Mouse (Mus musculus) kidney, adult 2 months (tissue): ENCODE measurements around the gene Cdc34b.

ENCODE experiments used
- CTCF ChIP-seq: fragments of 200-500 bp; conservative IDR thresholded peaks from 2 replicates; pipeline ENCODE4 v1.5.1; 2011; ENCODE audit warnings: low read depth, mild to moderate bottlenecking, control low read depth, low read length, moderate library complexity, mixed read lengths; ENCODE audit not compliant: insufficient read depth, insufficient read length
- POLR2A ChIP-seq: fragments of 200-500 bp; IDR thresholded peaks from one replicate; pipeline ENCODE4 v1.6.1; 2011; ENCODE audit warnings: low read depth, low read length, control low read depth

DNA sequence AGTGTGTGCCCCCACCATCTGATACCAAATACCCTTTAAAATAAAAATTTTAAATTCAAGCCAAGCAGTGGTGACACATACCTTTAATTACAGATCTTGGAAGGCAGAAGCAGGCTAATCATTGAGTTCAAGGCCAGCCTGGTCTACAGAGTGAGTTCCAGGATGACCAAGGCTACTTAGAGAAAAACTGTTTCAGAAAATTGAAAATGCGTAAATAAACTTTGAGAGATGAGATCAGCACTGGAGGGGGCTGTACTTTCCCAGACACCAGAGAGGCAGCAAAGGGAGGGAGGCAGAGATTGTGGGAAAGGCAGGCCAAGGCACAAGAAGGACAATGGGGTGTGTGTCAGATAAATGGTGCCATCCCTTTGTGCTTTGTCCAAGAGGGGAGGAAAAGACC, 20.7 kb downstream of the Cdc34b start:
- TF ChIP-seq CTCF (no peak), POLR2A (no peak)
